Mouse (Mus musculus) heart, adult 2 months (tissue): ENCODE data around the gene Tprn.

Experiments used
- CTCF ChIP-seq: fragments of 200-600 bp; IDR thresholded peaks from 2 replicates; pipeline ENCODE4 v1.8.1; 2022; ENCODE audit warnings: antibody characterized with exemption, mild to moderate bottlenecking, moderate library complexity
- EP300 ChIP-seq: fragments of 200-500 bp; IDR thresholded peaks from 2 replicates; pipeline ENCODE4 v1.6.1; 2011; ENCODE audit warnings: low read depth, low read length, control low read depth; ENCODE audit not compliant: insufficient read depth
- POLR2A ChIP-seq: fragments of 200-500 bp; IDR thresholded peaks from 2 replicates; pipeline ENCODE4 v1.6.1; 2011; ENCODE audit warnings: mild to moderate bottlenecking, low read depth, low read length, control low read depth; ENCODE audit not compliant: insufficient read depth

DNA sequence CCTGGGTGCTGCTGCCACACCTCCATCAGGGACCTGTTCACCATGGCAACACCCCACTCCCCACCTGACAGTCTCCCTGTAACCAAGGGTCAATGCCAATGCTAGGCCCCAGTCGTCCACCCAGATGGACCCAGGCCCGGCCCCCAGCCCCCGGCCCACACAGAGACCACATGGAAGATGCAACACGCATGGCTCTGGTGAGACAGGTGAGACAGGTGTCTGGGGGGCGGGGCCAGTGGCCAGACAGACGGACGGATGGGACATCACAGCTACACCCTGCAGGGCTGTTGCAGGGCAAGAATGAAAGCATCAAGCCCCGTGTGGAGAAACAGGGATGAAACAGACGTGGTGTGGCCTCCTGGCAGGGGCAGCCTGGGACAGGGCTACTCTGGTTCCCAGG lies 31.3 kb downstream of the Tprn start:
- TF ChIP-seq CTCF = no peak
- no peak for TF ChIP-seq POLR2A
- TF ChIP-seq EP300 = no peak
